Mouse (Mus musculus) layer of hippocampus, postnatal 36 days (tissue): Measurements from ENCODE around the gene Tbk1. TPM values are rescaled to one million over a fixed set of nuclear protein-coding genes. Genes with fewer than 3 reads are reported as not detected.

ENCODE experiments used
- DNase-seq, 2 experiments: peaks; one replicate each; pipeline ENCODE4 v3.0.0; 2022
- total RNA-seq, 2 experiments: library from RNA; stranded (reverse); gene quantifications; 2 replicates each; pipeline ENCODE4 v1.2.3; 2021

Tbk1 gene
- 10 to 100 TPM; 51.9 to 53.7 TPM for total RNA-seq

- DNase-seq, result peak; percentile 91 to 92
Measured at GRCm38 (mm10) chr10:121586675-121587370, at the start of gene Tbk1. Gene Tbk1 (minus strand): TSS chr10:121586787.

GRCm38 (mm10) chr10:121636276-121636675 is 49.7 kb upstream of the Tbk1 start:
- no peak for DNase-seq

- DNase-seq, result no peak
Measured at GRCm38 (mm10) chr10:121634159-121634558, 47.6 kb upstream of the Tbk1 start.

- DNase-seq, result no peak
Measured at GRCm38 (mm10) chr10:121628561-121629040, 42.0 kb upstream of the Tbk1 start.

- no peak for DNase-seq
Measured at GRCm38 (mm10) chr10:121627216-121627852, 40.7 kb upstream of the Tbk1 start.

- DNase-seq, result peak; percentile 99
Measured at GRCm38 (mm10) chr10:121626186-121626882, 39.7 kb upstream of the Tbk1 start, which contains the start of gene Xpot. Gene Xpot (minus strand): TSS chr10:121626332.

GRCm38 (mm10) chr10:121625407-121626185 is 39.0 kb upstream of the Tbk1 start:
- DNase-seq, result no peak

GRCm38 (mm10) chr10:121625006-121625405 is 38.4 kb upstream of the Tbk1 start:
- no peak for DNase-seq

GRCm38 (mm10) chr10:121623670-121624069 is 37.1 kb upstream of the Tbk1 start:
- DNase-seq, result no peak

- no peak for DNase-seq
Measured at GRCm38 (mm10) chr10:121622431-121622830, 35.8 kb upstream of the Tbk1 start.

- no peak for DNase-seq
Measured at GRCm38 (mm10) chr10:121615935-121616334, 29.3 kb upstream of the Tbk1 start.

- DNase-seq, result no peak
Measured at GRCm38 (mm10) chr10:121615146-121615870, 28.7 kb upstream of the Tbk1 start.

GRCm38 (mm10) chr10:121613570-121613969 is 27.0 kb upstream of the Tbk1 start:
- no peak for DNase-seq

- no peak for DNase-seq
Measured at GRCm38 (mm10) chr10:121612448-121612847, 25.9 kb upstream of the Tbk1 start.

- DNase-seq, result no peak
Measured at GRCm38 (mm10) chr10:121611587-121611986, 25.0 kb upstream of the Tbk1 start.

GRCm38 (mm10) chr10:121608177-121608576 is 21.6 kb upstream of the Tbk1 start:
- no peak for DNase-seq

- DNase-seq, result no peak
Measured at GRCm38 (mm10) chr10:121604632-121605344, 18.2 kb upstream of the Tbk1 start.

- no peak for DNase-seq
Measured at GRCm38 (mm10) chr10:121603556-121603955, 17.0 kb upstream of the Tbk1 start.

- no peak for DNase-seq
Measured at GRCm38 (mm10) chr10:121601272-121601671, 14.7 kb upstream of the Tbk1 start.

GRCm38 (mm10) chr10:121596580-121596979 is 10.0 kb upstream of the Tbk1 start:
- DNase-seq, result no peak

GRCm38 (mm10) chr10:121591106-121591505 is 4.5 kb upstream of the Tbk1 start:
- DNase-seq, result no peak
